Mouse (Mus musculus) liver, embryonic 15.5 days (tissue): ENCODE measurements around the gene Ap1s1. TPM values are rescaled to one million over a fixed set of nuclear protein-coding genes. Genes with fewer than 3 reads are reported as not detected.

Experiments
- ATAC-seq: fragments of 200-750 bp; cut with Nextera tagmentation; 2 replicates; pipeline ENCODE4 v1.8.0; 2017; ENCODE audit warnings: moderate number of reproducible peaks, mild to moderate bottlenecking, moderate library complexity; ENCODE audit not compliant: insufficient read depth
- H3K27ac ChIP-seq: fragments of 300-500 bp; sonication (generic); replicated peaks from 2 replicates; pipeline ENCODE4 v1.5.1; 2015; ENCODE audit warnings: mild to moderate bottlenecking, inconsistent platforms
- H3K27me3 ChIP-seq: fragments of 300-500 bp; sonication (generic); 2 replicates; pipeline ENCODE4 v1.6.1; 2015; ENCODE audit warnings: mild to moderate bottlenecking, inconsistent platforms
- H3K36me3 ChIP-seq: fragments of 300-500 bp; sonication (generic); replicated peaks from 2 replicates; pipeline ENCODE4 v1.6.1; 2015; ENCODE audit warnings: moderate library complexity, mild to moderate bottlenecking, inconsistent platforms
- H3K4me1 ChIP-seq: fragments of 300-500 bp; sonication (generic); replicated peaks from 2 replicates; pipeline ENCODE4 v1.6.1; 2015; ENCODE audit warnings: inconsistent platforms
- H3K4me2 ChIP-seq: fragments of 300-500 bp; sonication (generic); 2 replicates; pipeline ENCODE4 v1.6.1; 2015; ENCODE audit warnings: moderate library complexity, mild to moderate bottlenecking, inconsistent platforms
- H3K4me3 ChIP-seq: fragments of 300-500 bp; sonication (generic); replicated peaks from 2 replicates; pipeline ENCODE4 v1.5.1; 2015; ENCODE audit warnings: mild to moderate bottlenecking, inconsistent platforms
- H3K9ac ChIP-seq: fragments of 300-500 bp; sonication (generic); 2 replicates; pipeline ENCODE4 v1.6.1; 2015; ENCODE audit warnings: moderate library complexity, mild to moderate bottlenecking, inconsistent platforms
- H3K9me3 ChIP-seq: fragments of 300-500 bp; sonication (generic); replicated peaks from 2 replicates; pipeline ENCODE4 v1.6.1; 2016; ENCODE audit warnings: inconsistent platforms
- WGBS: fragments of 180-500 bp; shearing (Covaris S2); methylation state at CpG from one replicate; pipeline ENCODE4 v1.1.7; 2015; ENCODE audit warnings: mixed read lengths; ENCODE audit not compliant: insufficient replicate concordance; 5-methylcytosine and 5-hydroxymethylcytosine counted together
- polyA plus RNA-seq: library from polyadenylated mRNA; unstranded; fragments of >200 nt; fragmentation: Nextera tagmentation; extraction: Ambion mirVana; gene quantifications from 2 replicates; pipeline ENCODE4 v1.2.1, GENCODE M21; 2015

Gene Ap1s1
- polyA plus RNA-seq, 1 experiment from 2014 or later: 77.6 TPM

- Histone ChIP-seq H3K4me2 (no peak overlapping the region), H3K4me1 (peaks cover 18% of the 10 kb centered on the region), H3K4me3 (no peak overlapping the region), H3K27ac (no peak overlapping the region), H3K9me3 (no peaks in the 10 kb centered on the region), H3K27me3 (no peaks in the 10 kb centered on the region), H3K36me3 (no peaks in the 10 kb centered on the region), H3K9ac (no peak overlapping the region)
- no peak for ATAC-seq
- 63% methylated on average over 14 of the region's 14 CpGs for WGBS
These were observed 32.1 kb upstream of the Ap1s1 start for GRCm38 (mm10) chr5:137078041-137078440.

GRCm38 (mm10) chr5:137077187-137077586 lies 31.3 kb upstream of the Ap1s1 start:
- H3K9ac ChIP-seq: no peak overlapping the region
- H3K27ac ChIP-seq: no peak overlapping the region
- no peak for ATAC-seq
- H3K4me2 ChIP-seq: no peak overlapping the region
- no peaks in the 10 kb centered on the region for H3K9me3 ChIP-seq
- no peak overlapping the region for H3K4me3 ChIP-seq
- H3K27me3 ChIP-seq: no peaks in the 10 kb centered on the region
- WGBS: 80% methylated on average over 7 of the region's 7 CpGs
- H3K4me1 ChIP-seq: peaks cover 26% of the 10 kb centered on the region
- no peaks in the 10 kb centered on the region for H3K36me3 ChIP-seq

- Histone ChIP-seq H3K4me1 (peaks cover 31% of the 10 kb centered on the region), H3K27ac (no peak overlapping the region)
These were observed 30.4 kb upstream of the Ap1s1 start for GRCm38 (mm10) chr5:137076191-137076930.

GRCm38 (mm10) chr5:137075726-137076125 lies 29.8 kb upstream of the Ap1s1 start:
- Histone ChIP-seq H3K36me3 (no peaks in the 10 kb centered on the region), H3K4me2 (no peak overlapping the region), H3K9me3 (no peaks in the 10 kb centered on the region), H3K27ac (no peak overlapping the region), H3K27me3 (peaks cover 12% of the 10 kb centered on the region; the same call in 1 of the 2 replicates), H3K4me1 (peaks cover 31% of the 10 kb centered on the region), H3K9ac (no peak overlapping the region), H3K4me3 (no peak overlapping the region)
- ATAC-seq: no peak
- 49% methylated on average over 6 of the region's 6 CpGs for WGBS

More at GRCm38 (mm10) chr5:137076191-137076930, 30.4 kb upstream of the Ap1s1 start:
- H3K9me3 ChIP-seq: no peaks in the 10 kb centered on the region
- no peak for ATAC-seq
- H3K4me3 ChIP-seq: no peak overlapping the region
- H3K36me3 ChIP-seq: no peaks in the 10 kb centered on the region
- H3K9ac ChIP-seq: no peak overlapping the region
- H3K27me3 ChIP-seq: peaks cover 5% of the 10 kb centered on the region; the same call in 1 of the 2 replicates
- no peak overlapping the region for H3K4me2 ChIP-seq
- 21% methylated on average over 12 of the region's 12 CpGs for WGBS

GRCm38 (mm10) chr5:137074191-137074651 lies 28.3 kb upstream of the Ap1s1 start:
- H3K4me1 ChIP-seq: peaks cover 31% of the 10 kb centered on the region

GRCm38 (mm10) chr5:137073141-137073540 lies 27.2 kb upstream of the Ap1s1 start:
- Histone ChIP-seq H3K27ac (no peak overlapping the region), H3K4me3 (no peak overlapping the region), H3K4me2 (no peak overlapping the region), H3K36me3 (no peaks in the 10 kb centered on the region), H3K9me3 (no peaks in the 10 kb centered on the region), H3K4me1 (peaks cover 28% of the 10 kb centered on the region), H3K9ac (no peak overlapping the region), H3K27me3 (peaks cover 28% of the 10 kb centered on the region; the same call in 1 of the 2 replicates)
- ATAC-seq: no peak
- 80% methylated on average over 8 of the region's 8 CpGs for WGBS

More at GRCm38 (mm10) chr5:137074191-137074651, 28.3 kb upstream of the Ap1s1 start:
- no peak overlapping the region for H3K4me2 ChIP-seq
- WGBS: 53% methylated on average over 6 of the region's 6 CpGs
- no peak overlapping the region for H3K9ac ChIP-seq
- no peaks in the 10 kb centered on the region for H3K36me3 ChIP-seq
- no peak overlapping the region for H3K27ac ChIP-seq
- ATAC-seq: no peak
- H3K9me3 ChIP-seq: no peaks in the 10 kb centered on the region
- H3K4me3 ChIP-seq: no peak overlapping the region
- H3K27me3 ChIP-seq: peaks cover 22% of the 10 kb centered on the region; the same call in 1 of the 2 replicates

GRCm38 (mm10) chr5:137072079-137072960 lies 26.4 kb upstream of the Ap1s1 start, which contains the start of gene Serpine1:
Gene Serpine1, minus strand, starts transcription at chr5:137072268.
- WGBS: 19% methylated on average over 23 of the region's 23 CpGs
- Histone ChIP-seq H3K4me1 (peaks cover 28% of the 10 kb centered on the region), H3K4me3 (peak within 1 kb of the TSS; percentile 0; the same call in 1 of the 2 replicates), H3K9ac (no peak within 1 kb of the TSS), H3K4me2 (peak within 1 kb of the TSS; percentile 40), H3K36me3 (no peaks in the 10 kb centered on the region), H3K9me3 (no peaks in the 10 kb centered on the region), H3K27me3 (peaks cover 29% of the 10 kb centered on the region; the same call in 1 of the 2 replicates), H3K27ac (no peak within 1 kb of the TSS)
- ATAC-seq: peak; percentile 47

- WGBS: 74% methylated on average over 19 of the region's 19 CpGs
- ATAC-seq: no peak
- H3K36me3 ChIP-seq: no peaks in the 10 kb centered on the region
These were observed 25.1 kb upstream of the Ap1s1 start for GRCm38 (mm10) chr5:137070881-137071605.

GRCm38 (mm10) chr5:137068711-137069110 lies 22.8 kb upstream of the Ap1s1 start:
- Histone ChIP-seq H3K27ac (no peak overlapping the region), H3K4me3 (no peak overlapping the region), H3K9me3 (no peaks in the 10 kb centered on the region), H3K36me3 (no peaks in the 10 kb centered on the region), H3K4me1 (peaks cover 14% of the 10 kb centered on the region), H3K4me2 (no peak overlapping the region), H3K9ac (no peak overlapping the region), H3K27me3 (peaks cover 54% of the 10 kb centered on the region)
- 32% methylated on average over 4 of the region's 4 CpGs for WGBS
- ATAC-seq: no peak

More at GRCm38 (mm10) chr5:137070881-137071605, 25.1 kb upstream of the Ap1s1 start:
- H3K9me3 ChIP-seq: no peaks in the 10 kb centered on the region
- peaks cover 40% of the 10 kb centered on the region for H3K27me3 ChIP-seq
- H3K4me1 ChIP-seq: peaks cover 20% of the 10 kb centered on the region
- no peak overlapping the region for H3K27ac ChIP-seq
- no peak overlapping the region for H3K9ac ChIP-seq
- H3K4me3 ChIP-seq: no peak overlapping the region
- H3K4me2 ChIP-seq: no peak overlapping the region

GRCm38 (mm10) chr5:137065923-137066322 lies 20.0 kb upstream of the Ap1s1 start:
- no peak overlapping the region for H3K27ac ChIP-seq
- no peak overlapping the region for H3K4me2 ChIP-seq
- H3K9ac ChIP-seq: no peak overlapping the region
- peaks cover 56% of the 10 kb centered on the region for H3K27me3 ChIP-seq
- H3K4me3 ChIP-seq: no peak overlapping the region
- H3K9me3 ChIP-seq: no peaks in the 10 kb centered on the region
- H3K36me3 ChIP-seq: no peaks in the 10 kb centered on the region
- no peak for ATAC-seq
- H3K4me1 ChIP-seq: no peaks in the 10 kb centered on the region; the same call in 1 of the 2 replicates
- WGBS: 69% methylated on average over 8 of the region's 8 CpGs
